Mouse (Mus musculus) R1 (cell line): ENCODE measurements around the gene Ptpn1.

Experiments
- DNase-seq: peaks from one replicate; pipeline ENCODE4 v3.0.0-alpha.2; 2018; ENCODE audit warnings: low read depth, low spot score

The Ptpn1 gene

GRCm38 (mm10) chr2:167931985-167932726 lies at the start of gene Ptpn1:
Gene Ptpn1 (plus strand): TSS chr2:167932057.
- DNase-seq: peak; percentile 94

GRCm38 (mm10) chr2:167886485-167886884 lies 45.4 kb upstream of the Ptpn1 start:
- DNase-seq: no peak

- peak; percentile 70 for DNase-seq
Measured at GRCm38 (mm10) chr2:167887516-167888347, 44.1 kb upstream of the Ptpn1 start.

GRCm38 (mm10) chr2:167888834-167889233 lies 43.0 kb upstream of the Ptpn1 start:
- no peak for DNase-seq

- no peak for DNase-seq
Measured at GRCm38 (mm10) chr2:167889886-167890285, 42.0 kb upstream of the Ptpn1 start.

- peak; percentile 81 for DNase-seq
Measured at GRCm38 (mm10) chr2:167891908-167892307, 39.9 kb upstream of the Ptpn1 start.

- no peak for DNase-seq
Measured at GRCm38 (mm10) chr2:167893680-167894079, 38.2 kb upstream of the Ptpn1 start.

- DNase-seq: peak; percentile 71
Measured at GRCm38 (mm10) chr2:167894948-167895372, 36.9 kb upstream of the Ptpn1 start.

GRCm38 (mm10) chr2:167897896-167898295 lies 34.0 kb upstream of the Ptpn1 start:
- no peak for DNase-seq

- no peak for DNase-seq
Measured at GRCm38 (mm10) chr2:167899989-167900421, 31.9 kb upstream of the Ptpn1 start.

- DNase-seq: peak; percentile 38
Measured at GRCm38 (mm10) chr2:167902116-167902703, 29.6 kb upstream of the Ptpn1 start.

GRCm38 (mm10) chr2:167903242-167903952 lies 28.5 kb upstream of the Ptpn1 start:
- no peak for DNase-seq

GRCm38 (mm10) chr2:167904621-167905367 lies 27.1 kb upstream of the Ptpn1 start:
- peak; percentile 91 for DNase-seq

GRCm38 (mm10) chr2:167905561-167905960 lies 26.3 kb upstream of the Ptpn1 start:
- DNase-seq: peak; percentile 71

GRCm38 (mm10) chr2:167906729-167907128 lies 25.1 kb upstream of the Ptpn1 start:
- no peak for DNase-seq

GRCm38 (mm10) chr2:167909531-167910177 lies 22.2 kb upstream of the Ptpn1 start:
- no peak for DNase-seq

GRCm38 (mm10) chr2:167910178-167910540 lies 21.7 kb upstream of the Ptpn1 start:
- no peak for DNase-seq

- peak; percentile 74 for DNase-seq
Measured at GRCm38 (mm10) chr2:167911511-167911910, 20.3 kb upstream of the Ptpn1 start.

GRCm38 (mm10) chr2:167919081-167919480 lies 12.8 kb upstream of the Ptpn1 start:
- no peak for DNase-seq

- no peak for DNase-seq
Measured at GRCm38 (mm10) chr2:167920041-167920440, 11.8 kb upstream of the Ptpn1 start.
